Mouse (Mus musculus) CH12F3 (cell line): ENCODE results near the gene Gm1110.
"Not testable (repeated sequence)": the region's sequence is repeated elsewhere in the genome, so short reads cannot be mapped to it uniquely, and the experiment has no call there.

ENCODE experiments used
- in situ Hi-C: fragments of 300-500 bp; cut with MboI; formaldehyde crosslinking; loops from 2 replicates; pipeline ENCODE4 v1.14.3; 2020; ENCODE audit warnings: low sequenced_read_pairs

Gm1110 gene

GRCm38 (mm10) chr9:26922909-26923526 is at the start of gene Gm1110:
Gm1110 (minus strand) TSS chr9:26923111.
- in situ Hi-C loops = no loop called here

GRCm38 (mm10) chr9:26947790-26948189 is 24.9 kb upstream of the Gm1110 start:
- in situ Hi-C loops = no loop called here

GRCm38 (mm10) chr9:26924146-26924545 is 1.2 kb upstream of the Gm1110 start:
- in situ Hi-C loops = no loop called here

GRCm38 (mm10) chr9:26919778-26920177 is 3.1 kb downstream of the Gm1110 start:
- in situ Hi-C loops = no loop called here

GRCm38 (mm10) chr9:26913150-26913549 is 9.8 kb downstream of the Gm1110 start:
- in situ Hi-C loops = no loop called here

GRCm38 (mm10) chr9:26911251-26911650 is 11.7 kb downstream of the Gm1110 start:
- in situ Hi-C loops = no loop called here

- in situ Hi-C loops = not testable (repeated sequence)
Observed at GRCm38 (mm10) chr9:26869856-26870255, 53.1 kb downstream of the Gm1110 start.

GRCm38 (mm10) chr9:26860751-26861150 is 62.2 kb downstream of the Gm1110 start, which contains the start of gene Glb1l3:
Glb1l3 (minus strand) TSS chr9:26860890.
- in situ Hi-C loops = no loop called here

- in situ Hi-C loops = no loop called here
Observed at GRCm38 (mm10) chr9:26831089-26831488, 91.8 kb downstream of the Gm1110 start.
